Mouse (Mus musculus): ENCODE measurements around the gene Thsd1.

Gene Thsd1

GRCm38 (mm10) chr8:22227061-22227877, at the start of gene Thsd1:
Thsd1 (plus strand) TSS chr8:22227313.
- peak; percentile 68 for DNase-seq (ENCODE audit: extremely low spot score, low spot score)

- peak; percentile 43 for DNase-seq (ENCODE audit: extremely low spot score, low spot score)
These were observed 42.2 kb upstream of the Thsd1 start for GRCm38 (mm10) chr8:22184884-22185283.

GRCm38 (mm10) chr8:22185431-22186397, 41.4 kb upstream of the Thsd1 start, which contains the start of gene Ckap2:
Ckap2 (minus strand) TSS chr8:22185819.
- DNase-seq (ENCODE audit: extremely low spot score, low spot score), result peak; percentile 97

- peak; percentile 94 for DNase-seq (ENCODE audit: extremely low spot score, low spot score)
These were observed 34.3 kb upstream of the Thsd1 start, which contains the start of gene Vps36 for GRCm38 (mm10) chr8:22192660-22193431. Vps36 (plus strand) TSS chr8:22192809.

- DNase-seq (ENCODE audit: extremely low spot score, low spot score), result no peak
These were observed 33.6 kb upstream of the Thsd1 start for GRCm38 (mm10) chr8:22193432-22194010.

- no peak for DNase-seq (ENCODE audit: extremely low spot score, low spot score)
These were observed 29.2 kb upstream of the Thsd1 start for GRCm38 (mm10) chr8:22197914-22198313.

GRCm38 (mm10) chr8:22199481-22199880, 27.6 kb upstream of the Thsd1 start:
- no peak for DNase-seq (ENCODE audit: extremely low spot score, low spot score)

GRCm38 (mm10) chr8:22207535-22207934, 19.6 kb upstream of the Thsd1 start:
- DNase-seq (ENCODE audit: extremely low spot score, low spot score), result no peak

GRCm38 (mm10) chr8:22209012-22209411, 18.1 kb upstream of the Thsd1 start:
- DNase-seq (ENCODE audit: extremely low spot score, low spot score), result no peak

- no peak for DNase-seq (ENCODE audit: extremely low spot score, low spot score)
These were observed 12.3 kb upstream of the Thsd1 start for GRCm38 (mm10) chr8:22214826-22215225.

GRCm38 (mm10) chr8:22226361-22226760, 752 bp upstream of the Thsd1 start:
- no peak for DNase-seq (ENCODE audit: extremely low spot score, low spot score)

- DNase-seq (ENCODE audit: extremely low spot score, low spot score), result no peak
These were observed 1.5 kb downstream of the Thsd1 start for GRCm38 (mm10) chr8:22228621-22229020.

- no peak for DNase-seq (ENCODE audit: extremely low spot score, low spot score)
These were observed 15.9 kb downstream of the Thsd1 start for GRCm38 (mm10) chr8:22242986-22243385.

GRCm38 (mm10) chr8:22245663-22246062, 18.6 kb downstream of the Thsd1 start:
- DNase-seq (ENCODE audit: extremely low spot score, low spot score), result no peak

- DNase-seq (ENCODE audit: extremely low spot score, low spot score), result no peak
These were observed 20.8 kb downstream of the Thsd1 start for GRCm38 (mm10) chr8:22247956-22248355.

- DNase-seq (ENCODE audit: extremely low spot score, low spot score), result no peak
These were observed 22.0 kb downstream of the Thsd1 start for GRCm38 (mm10) chr8:22249080-22249479.

GRCm38 (mm10) chr8:22258946-22259450, 31.9 kb downstream of the Thsd1 start:
- DNase-seq (ENCODE audit: extremely low spot score, low spot score), result no peak

GRCm38 (mm10) chr8:22259531-22259930, 32.4 kb downstream of the Thsd1 start:
- no peak for DNase-seq (ENCODE audit: extremely low spot score, low spot score)

- no peak for DNase-seq (ENCODE audit: extremely low spot score, low spot score)
These were observed 33.1 kb downstream of the Thsd1 start for GRCm38 (mm10) chr8:22260091-22260722.

- no peak for DNase-seq (ENCODE audit: extremely low spot score, low spot score)
These were observed 35.2 kb downstream of the Thsd1 start for GRCm38 (mm10) chr8:22262267-22262666.

Measured in neural tube, embryonic 10.5 days (tissue).